Mouse (Mus musculus) forebrain, postnatal 0 days (tissue): ENCODE measurements around the gene Galk1. TPM values are rescaled to one million over a fixed set of nuclear protein-coding genes. Genes with fewer than 3 reads are reported as not detected.

Experiments
- ATAC-seq: fragments of 200-750 bp; cut with Nextera tagmentation; 2 replicates; pipeline ENCODE4 v1.8.0; 2017; ENCODE audit warnings: mild to moderate bottlenecking, moderate library complexity
- DNase-seq: peaks from one replicate; pipeline ENCODE4 v3.0.0-alpha.2; 2015
- H3K27ac ChIP-seq: fragments of 300-500 bp; sonication (generic); 2 replicates; pipeline ENCODE4 v1.5.1; 2014; ENCODE audit warnings: low read depth, mild to moderate bottlenecking, antibody characterized with exemption, low read length, moderate library complexity, mixed read lengths
- H3K27me3 ChIP-seq: fragments of 300-500 bp; sonication (generic); 2 replicates; pipeline ENCODE4 v1.6.1; 2014; ENCODE audit warnings: mild to moderate bottlenecking, low read length, mixed read lengths; ENCODE audit not compliant: insufficient read depth
- H3K36me3 ChIP-seq: fragments of 300-500 bp; sonication (generic); 2 replicates; pipeline ENCODE4 v1.6.1; 2014; ENCODE audit warnings: mild to moderate bottlenecking, moderate library complexity; ENCODE audit not compliant: insufficient read depth
- H3K4me1 ChIP-seq: fragments of 300-500 bp; sonication (generic); 2 replicates; pipeline ENCODE4 v1.6.1; 2014; ENCODE audit warnings: antibody characterized with exemption; ENCODE audit not compliant: insufficient read depth
- H3K4me2 ChIP-seq: fragments of 300-500 bp; sonication (generic); 2 replicates; pipeline ENCODE4 v1.6.1; 2014; ENCODE audit warnings: low read depth, mild to moderate bottlenecking, moderate library complexity
- H3K4me3 ChIP-seq: fragments of 300-500 bp; sonication (generic); 2 replicates; pipeline ENCODE4 v1.5.1; 2014; ENCODE audit warnings: low read depth, low read length, mixed read lengths
- H3K9ac ChIP-seq: fragments of 300-500 bp; sonication (generic); 2 replicates; pipeline ENCODE4 v1.6.1; 2014; ENCODE audit warnings: mild to moderate bottlenecking
- H3K9me3 ChIP-seq: fragments of 300-500 bp; sonication (generic); 2 replicates; pipeline ENCODE4 v1.6.1; 2016; ENCODE audit warnings: low read length
- CTCF ChIP-seq: sonication (generic); IDR thresholded peaks from 2 replicates; pipeline ENCODE4 v1.5.1; 2016; ENCODE audit warnings: antibody characterized with exemption, control low read depth, low read depth
- WGBS: fragments of 180-500 bp; shearing (Covaris S2); extraction: QIAGEN DNeasy Blood & Tissue Kit; methylation state at CpG from one replicate; pipeline ENCODE4 v1.1.7; 2014; 5-methylcytosine and 5-hydroxymethylcytosine counted together
- polyA plus RNA-seq: library from polyadenylated mRNA; unstranded; fragments of >200 nt; fragmentation: Nextera tagmentation; extraction: Ambion mirVana; gene quantifications from 2 replicates; pipeline ENCODE4 v1.2.1, GENCODE M21; 2015
- total RNA-seq: library from RNA; depleted of rRNA; stranded (reverse); fragments of >200 nt; gene quantifications from 2 replicates; pipeline ENCODE4 v1.2.3, GENCODE M21; 2014; rRNA removed

The Galk1 gene
- total RNA-seq (42.6 and 52.2 TPM in 2 replicates), polyA plus RNA-seq (61.1 and 66.4 TPM in 2 replicates)

- peak; percentile 83 for ATAC-seq
- H3K27ac ChIP-seq: peak within 1 kb of the TSS; percentile 57; the same call in 1 of the 2 replicates
- no peaks in the 10 kb centered on the region for H3K27me3 ChIP-seq
- H3K4me1 ChIP-seq: no peaks in the 10 kb centered on the region
- no peak for TF ChIP-seq CTCF
- H3K4me2 ChIP-seq: peak within 1 kb of the TSS; percentile 56
- under 1% methylated on average over 54 of the region's 55 CpGs for WGBS
- H3K9me3 ChIP-seq: no peaks in the 10 kb centered on the region
- peak within 1 kb of the TSS; percentile 48 for H3K4me3 ChIP-seq
- peak; percentile 79 for DNase-seq
- peak within 1 kb of the TSS; percentile 45 for H3K9ac ChIP-seq
- H3K36me3 ChIP-seq: no peaks in the 10 kb centered on the region; the same call in 1 of the 2 replicates
Observed at GRCm38 (mm10) chr11:116012262-116012947, at the start of gene Galk1. TSS of gene Galk1 (minus strand) at chr11:116012719.

GRCm38 (mm10) chr11:116061641-116062415 lies 49.3 kb upstream of the Galk1 start:
- no peak overlapping the region for H3K4me2 ChIP-seq
- no peak for ATAC-seq
- no peaks in the 10 kb centered on the region for H3K4me1 ChIP-seq
- no peaks in the 10 kb centered on the region for H3K27me3 ChIP-seq
- H3K27ac ChIP-seq: no peak overlapping the region
- H3K9ac ChIP-seq: no peak overlapping the region
- DNase-seq: no peak
- 88% methylated on average over 13 of the region's 13 CpGs for WGBS
- TF ChIP-seq CTCF: no peak
- H3K4me3 ChIP-seq: no peak overlapping the region
- H3K36me3 ChIP-seq: peaks cover 42% of the 10 kb centered on the region
- H3K9me3 ChIP-seq: no peaks in the 10 kb centered on the region

- no peaks in the 10 kb centered on the region for H3K9me3 ChIP-seq
- peaks cover 53% of the 10 kb centered on the region for H3K36me3 ChIP-seq
- H3K27ac ChIP-seq: no peak overlapping the region
- no peak for TF ChIP-seq CTCF
- H3K9ac ChIP-seq: no peak overlapping the region
- no peaks in the 10 kb centered on the region for H3K27me3 ChIP-seq
- ATAC-seq (no peak), DNase-seq (no peak)
- WGBS: 88% methylated on average over 9 of the region's 9 CpGs
- H3K4me2 ChIP-seq: no peak overlapping the region
- H3K4me3 ChIP-seq: no peak overlapping the region
- H3K4me1 ChIP-seq: no peaks in the 10 kb centered on the region
Observed at GRCm38 (mm10) chr11:116060596-116060995, 48.1 kb upstream of the Galk1 start.

- ATAC-seq: no peak
- peaks cover 62% of the 10 kb centered on the region for H3K36me3 ChIP-seq
- no peaks in the 10 kb centered on the region for H3K27me3 ChIP-seq
- H3K27ac ChIP-seq: no peak overlapping the region
- H3K4me2 ChIP-seq: no peak overlapping the region
- no peak overlapping the region for H3K4me3 ChIP-seq
- H3K4me1 ChIP-seq: no peaks in the 10 kb centered on the region
- no peak for TF ChIP-seq CTCF
- H3K9ac ChIP-seq: no peak overlapping the region
- H3K9me3 ChIP-seq: no peaks in the 10 kb centered on the region
- DNase-seq: no peak
- 91% methylated on average over 11 of the region's 11 CpGs for WGBS
Observed at GRCm38 (mm10) chr11:116059691-116060025, 47.1 kb upstream of the Galk1 start.

- 92% methylated on average over 17 of the region's 17 CpGs for WGBS
Observed at GRCm38 (mm10) chr11:116058868-116059690, 46.6 kb upstream of the Galk1 start.

GRCm38 (mm10) chr11:116058022-116058614 lies 45.6 kb upstream of the Galk1 start:
- no peaks in the 10 kb centered on the region for H3K27me3 ChIP-seq
- WGBS: 64% methylated on average over 12 of the region's 12 CpGs
- H3K4me1 ChIP-seq: no peaks in the 10 kb centered on the region
- H3K36me3 ChIP-seq: peaks cover 77% of the 10 kb centered on the region
- H3K27ac ChIP-seq: no peak overlapping the region
- no peak overlapping the region for H3K4me3 ChIP-seq
- TF ChIP-seq CTCF: no peak
- no peak overlapping the region for H3K9ac ChIP-seq
- H3K9me3 ChIP-seq: no peaks in the 10 kb centered on the region
- no peak overlapping the region for H3K4me2 ChIP-seq
- DNase-seq (no peak), ATAC-seq (no peak; the same call in 1 of the 2 replicates)

More at GRCm38 (mm10) chr11:116058868-116059690, 46.6 kb upstream of the Galk1 start:
- no peak overlapping the region for H3K9ac ChIP-seq
- TF ChIP-seq CTCF: no peak
- H3K36me3 ChIP-seq: peaks cover 68% of the 10 kb centered on the region
- no peaks in the 10 kb centered on the region for H3K27me3 ChIP-seq
- ATAC-seq (no peak), DNase-seq (no peak)
- H3K27ac ChIP-seq: no peak overlapping the region
- H3K4me2 ChIP-seq: no peak overlapping the region
- H3K9me3 ChIP-seq: no peaks in the 10 kb centered on the region
- H3K4me1 ChIP-seq: no peaks in the 10 kb centered on the region
- H3K4me3 ChIP-seq: no peak overlapping the region
